ENCODE assay signal across 8 mouse cellular contexts in the genomic region with DNA sequence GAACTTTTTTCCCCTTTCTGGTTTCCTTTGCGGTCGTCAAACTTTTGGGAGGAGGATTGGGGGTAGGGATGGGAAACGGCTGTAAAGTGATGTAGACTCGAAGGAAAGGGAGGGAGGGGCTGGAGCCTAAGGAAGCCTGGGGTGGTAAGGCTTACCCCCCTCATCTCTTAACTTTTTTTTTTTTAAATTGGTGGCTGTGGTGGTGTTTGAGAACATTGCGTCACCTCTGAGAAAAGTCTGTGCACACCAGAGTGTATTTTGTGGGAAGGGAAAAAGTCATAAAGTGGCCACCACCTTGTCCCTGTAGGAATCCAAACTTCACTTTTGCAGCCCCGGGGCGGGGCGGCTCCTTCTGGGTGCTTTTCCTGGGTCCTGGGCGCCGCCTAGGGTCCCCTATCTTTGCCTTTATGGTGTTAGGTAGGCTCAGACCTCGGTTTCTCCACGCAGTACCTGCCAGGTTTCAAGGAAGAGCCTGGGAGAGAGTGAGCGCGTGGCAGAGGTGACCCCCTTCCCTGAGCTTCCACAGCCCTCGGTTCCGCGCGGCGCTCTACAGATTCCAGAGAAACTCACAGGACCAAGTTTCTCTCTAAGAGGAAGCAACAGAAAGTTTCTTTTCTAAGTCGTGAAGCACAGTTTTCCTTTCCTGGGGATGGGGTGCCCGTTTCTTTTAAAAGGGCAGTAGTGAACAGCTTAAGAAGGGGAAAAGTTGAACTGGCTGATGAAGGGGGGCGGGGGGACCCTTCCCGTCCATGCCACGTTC. TPM values are rescaled to one million over a fixed set of nuclear protein-coding genes. Genes with fewer than 3 reads are reported as not detected.
A peak's percentile ranks its signal among the peaks of the same experiment; 100 is the strongest.
DNase-seq lines count a peak whose midpoint lies in the region; ATAC-seq and TF ChIP-seq lines count a peak whose summit lies in the region.

No protein-coding gene starts in this region.

- no peak overlapping the region for H3K27ac ChIP-seq in bone marrow macrophage, adult 2 months (ENCODE audit: insufficient read depth, low read depth, low read length)
- H3K27ac ChIP-seq in heart, embryonic 10.5 days, result peak overlapping the region; percentile 97

- H3K9me3 ChIP-seq in heart, embryonic 10.5 days, result no peaks in the 10 kb centered on the region

- H3K4me3 ChIP-seq in bone marrow macrophage, adult 2 months (ENCODE audit: insufficient read depth, low read length), result peak overlapping the region; percentile 53
- peak overlapping the region; percentile 85 for H3K4me3 ChIP-seq in heart, embryonic 10.5 days

- H3K4me1 ChIP-seq in bone marrow macrophage, adult 2 months (ENCODE audit: control insufficient read depth, insufficient read depth, low read length), result peaks cover 3% of the 10 kb centered on the region; the same call in 1 of the 2 replicates
- peaks cover 16% of the 10 kb centered on the region; the same call in 1 of the 2 replicates for H3K4me1 ChIP-seq in heart, embryonic 10.5 days

- DNase-seq in adrenal gland, postnatal 14 days, result peak; percentile 6
- no peak for DNase-seq in adrenal gland, adult 8-10 months
- DNase-seq in heart, embryonic 10.5 days (ENCODE audit: low spot score), result no peak
- peak; percentile 17 to 40 for DNase-seq in kidney, postnatal 25 days
- peak; percentile 54 for DNase-seq in yolk sac, embryonic 10.5 days (ENCODE audit: low spot score)

- TF ChIP-seq POLR2A in bone marrow macrophage, adult 2 months (IDR thresholded peaks at IDR 0.05; ENCODE audit: borderline replicate concordance, low read depth, low read length), result no peak

- ATAC-seq in megakaryocyte-erythroid progenitor cell, adult 5-6 weeks (replicated peaks; ENCODE audit: low FRiP score, low TSS enrichment, poor library complexity, severe bottlenecking), result 0 out of 2 replicates have a peak, but pooled peaks have one; percentile 17
- no peak for ATAC-seq in monocyte, adult 5-6 weeks (replicated peaks; ENCODE audit: insufficient number of reproducible peaks, low FRiP score, low TSS enrichment, poor library complexity, severe bottlenecking)

- TF ChIP-seq CTCF in bone marrow macrophage, adult 2 months (IDR thresholded peaks at IDR 0.05; ENCODE audit: low read depth, low read length), result no peak

- no peaks in the 10 kb centered on the region for H3K27me3 ChIP-seq in heart, embryonic 10.5 days (ENCODE audit: insufficient read depth, poor library complexity, severe bottlenecking)

- under 1% methylated on average over 24 of the region's 24 CpGs for WGBS in heart, embryonic 10.5 days

- peaks cover 24% of the 10 kb centered on the region for H3K36me3 ChIP-seq in heart, embryonic 10.5 days

RNA-seq across cellular contexts. Expression of gene Fn1, which starts 0.6 kb away (rescaled TPM):
- 178 and 299 TPM in 2 replicates for total RNA-seq in adrenal gland, postnatal 14 days (2021)
- 10 to 100 TPM; 21.4 to 50.9 (median 36.7) TPM for total RNA-seq in adrenal gland, adult 8-10 months (2022)
- 9.8 and 10.9 TPM in 2 replicates for polyA plus RNA-seq in bone marrow macrophage, adult 2 months (2012; ENCODE audit: insufficient read depth, insufficient read length, missing spikeins)
- polyA plus RNA-seq in heart, embryonic 10.5 days (2016; fragmentation: Nextera tagmentation; extraction: Ambion mirVana), result 356 and 440 TPM in 2 replicates
- total RNA-seq in megakaryocyte-erythroid progenitor cell, adult 5-6 weeks (2014; fragmentation: Nextera tagmentation), result 0.68 TPM in 1 of 2 replicates, not detected in the other
- 1.3 and 2.2 TPM in 2 replicates for total RNA-seq in megakaryocyte-erythroid progenitor cell, adult 5-6 weeks (2017)
- 9.3 to 15.8 TPM (median 9.9 TPM) in 3 replicates for total RNA-seq in monocyte, adult 5-6 weeks (2017)

Comparison
In these comparisons a context has a peak if more than half of its experiments do, and no peak if none do; other contexts are left out.
1. DNase-seq: peak in adrenal gland, postnatal 14 days (single experiment), kidney, postnatal 25 days (2 of 2) and yolk sac, embryonic 10.5 days (single experiment); none in adrenal gland, adult 8-10 months (single experiment) and heart, embryonic 10.5 days (single experiment).